Mouse (Mus musculus): Measurements from ENCODE around the gene Hist1h1c. TPM values are rescaled to one million over a fixed set of nuclear protein-coding genes. Genes with fewer than 3 reads are reported as not detected.
"Not testable (repeated sequence)": the region's sequence is repeated elsewhere in the genome, so short reads cannot be mapped to it uniquely, and the experiment has no call there.

The Hist1h1c gene
- polyA plus RNA-seq, 1 experiment, result 72.3 TPM

DNA sequence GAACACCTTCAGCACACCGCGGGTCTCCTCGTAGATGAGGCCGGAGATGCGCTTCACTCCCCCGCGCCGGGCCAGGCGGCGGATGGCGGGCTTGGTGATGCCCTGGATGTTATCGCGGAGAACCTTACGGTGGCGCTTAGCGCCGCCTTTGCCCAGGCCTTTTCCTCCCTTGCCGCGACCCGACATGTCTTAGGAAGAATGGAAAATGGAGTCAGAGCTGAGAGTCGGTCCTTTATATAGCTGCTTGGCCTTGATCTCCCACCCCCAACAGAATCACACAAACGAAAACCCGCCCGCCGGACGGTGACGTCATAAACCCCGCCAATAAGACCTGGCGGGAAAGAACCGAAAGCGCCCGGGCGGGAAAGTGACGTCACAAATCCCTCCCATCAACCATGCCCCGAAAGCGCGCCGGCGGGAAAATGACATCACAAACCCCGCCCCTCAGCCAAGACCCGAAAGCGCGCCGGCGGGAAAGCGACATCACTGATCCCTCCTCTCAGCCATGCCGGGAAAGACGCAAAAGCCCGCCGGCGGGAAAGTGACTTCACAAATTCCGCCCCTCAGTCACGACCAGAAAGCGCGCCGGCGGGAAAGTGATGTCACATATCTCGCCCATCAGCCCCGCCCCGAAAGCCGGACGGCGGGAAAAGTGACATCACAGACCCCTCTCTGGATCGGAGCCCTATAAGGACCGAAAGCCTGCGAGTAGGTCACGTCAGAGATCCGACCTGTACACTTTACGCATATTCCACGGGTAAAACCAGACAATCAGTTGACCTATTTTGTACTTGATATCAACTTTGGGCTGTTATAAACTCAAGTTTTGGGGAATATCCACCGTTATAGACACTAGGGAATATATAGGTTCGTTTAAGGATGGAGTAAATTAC lies 22.6 kb downstream of the Hist1h1c start, which contains the start of gene Hist1h4a:
Gene Hist1h4a, minus strand, starts transcription at position 259 of the 893 bp plus-strand sequence.
- no peak for DNase-seq (ENCODE audit: low read depth)

DNA sequence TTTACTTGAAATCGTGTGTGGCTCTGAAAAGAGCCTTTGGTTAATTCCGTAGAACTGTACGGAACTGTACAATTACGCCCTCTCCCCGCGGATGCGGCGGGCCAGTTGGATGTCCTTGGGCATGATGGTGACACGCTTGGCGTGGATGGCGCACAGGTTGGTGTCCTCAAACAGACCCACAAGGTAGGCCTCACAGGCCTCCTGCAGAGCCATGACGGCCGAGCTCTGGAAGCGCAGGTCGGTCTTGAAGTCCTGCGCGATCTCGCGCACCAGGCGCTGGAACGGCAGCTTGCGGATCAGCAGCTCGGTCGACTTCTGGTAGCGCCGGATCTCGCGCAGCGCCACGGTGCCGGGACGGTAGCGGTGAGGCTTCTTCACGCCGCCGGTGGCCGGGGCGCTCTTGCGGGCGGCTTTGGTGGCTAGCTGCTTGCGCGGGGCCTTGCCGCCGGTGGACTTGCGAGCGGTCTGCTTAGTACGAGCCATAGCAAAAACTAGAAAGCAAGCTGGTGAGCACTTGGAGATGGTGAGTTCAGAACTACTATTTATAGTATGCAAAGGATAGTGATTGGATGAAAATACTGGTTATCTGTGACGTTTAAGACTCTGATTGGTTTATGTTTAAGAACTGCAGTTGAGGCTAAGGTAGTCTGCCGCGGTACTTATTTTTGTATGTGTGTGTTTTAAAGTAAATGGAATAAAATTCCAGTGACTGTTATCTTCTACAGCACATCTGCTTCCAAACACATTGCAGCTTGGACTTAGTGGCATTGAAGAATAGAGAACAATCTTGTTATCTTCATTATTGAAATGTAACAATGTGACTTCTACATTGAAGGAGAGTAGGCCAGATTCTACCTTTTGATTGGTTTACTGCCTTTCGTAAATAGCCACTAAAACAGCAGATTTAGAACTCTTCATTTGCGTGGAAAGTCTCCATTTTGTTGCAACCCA lies 23.5 kb downstream of the Hist1h1c start, which contains the start of gene Hist1h3a:
Gene Hist1h3a, minus strand, starts transcription at position 516 of the 951 bp plus-strand sequence.
- DNase-seq (ENCODE audit: low read depth), result not testable (repeated sequence)

DNA sequence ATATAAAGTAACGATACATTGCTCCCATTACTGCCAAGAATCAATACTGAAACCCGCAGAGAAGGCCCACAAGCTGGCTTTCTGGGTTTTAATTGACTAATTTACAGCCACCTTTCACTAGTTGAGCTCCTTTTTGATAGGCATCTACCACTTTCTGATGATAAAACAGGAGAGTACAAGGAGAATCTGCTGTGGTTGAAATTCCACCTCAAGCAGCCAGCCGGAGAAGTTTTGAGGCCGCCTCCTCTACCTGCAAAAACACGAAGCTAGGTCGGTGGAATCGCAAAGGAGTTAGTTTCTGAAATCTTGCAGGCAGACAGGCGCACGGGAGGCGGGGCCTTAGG lies 24.6 kb downstream of the Hist1h1c start:
- DNase-seq (ENCODE audit: low read depth), result no peak

DNA sequence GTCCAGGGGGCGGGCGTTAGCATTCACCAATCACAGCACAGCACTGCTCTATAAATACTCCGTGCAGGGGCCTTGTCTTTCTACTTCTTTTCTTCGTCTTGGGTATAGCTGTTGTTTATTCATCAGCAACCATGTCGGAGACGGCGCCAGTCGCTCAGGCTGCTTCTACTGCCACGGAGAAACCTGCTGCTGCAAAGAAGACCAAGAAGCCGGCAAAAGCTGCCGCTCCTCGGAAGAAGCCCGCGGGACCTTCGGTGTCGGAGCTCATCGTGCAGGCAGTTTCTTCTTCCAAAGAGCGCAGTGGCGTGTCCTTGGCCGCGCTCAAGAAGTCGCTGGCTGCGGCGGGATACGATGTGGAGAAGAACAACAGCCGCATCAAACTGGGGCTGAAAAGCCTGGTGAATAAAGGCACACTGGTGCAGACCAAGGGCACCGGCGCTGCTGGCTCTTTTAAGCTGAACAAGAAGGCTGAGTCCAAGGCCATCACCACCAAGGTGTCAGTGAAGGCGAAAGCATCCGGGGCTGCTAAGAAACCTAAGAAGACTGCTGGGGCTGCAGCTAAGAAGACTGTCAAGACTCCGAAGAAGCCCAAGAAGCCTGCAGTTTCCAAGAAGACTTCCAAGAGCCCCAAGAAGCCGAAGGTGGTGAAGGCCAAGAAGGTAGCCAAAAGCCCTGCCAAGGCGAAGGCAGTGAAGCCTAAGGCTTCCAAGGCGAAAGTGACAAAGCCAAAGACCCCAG lies 25.1 kb downstream of the Hist1h1c start, which contains the start of gene Hist1h1a:
Gene Hist1h1a, plus strand, starts transcription at position 81 of the 738 bp plus-strand sequence.
- DNase-seq (ENCODE audit: low read depth), result no peak

DNA sequence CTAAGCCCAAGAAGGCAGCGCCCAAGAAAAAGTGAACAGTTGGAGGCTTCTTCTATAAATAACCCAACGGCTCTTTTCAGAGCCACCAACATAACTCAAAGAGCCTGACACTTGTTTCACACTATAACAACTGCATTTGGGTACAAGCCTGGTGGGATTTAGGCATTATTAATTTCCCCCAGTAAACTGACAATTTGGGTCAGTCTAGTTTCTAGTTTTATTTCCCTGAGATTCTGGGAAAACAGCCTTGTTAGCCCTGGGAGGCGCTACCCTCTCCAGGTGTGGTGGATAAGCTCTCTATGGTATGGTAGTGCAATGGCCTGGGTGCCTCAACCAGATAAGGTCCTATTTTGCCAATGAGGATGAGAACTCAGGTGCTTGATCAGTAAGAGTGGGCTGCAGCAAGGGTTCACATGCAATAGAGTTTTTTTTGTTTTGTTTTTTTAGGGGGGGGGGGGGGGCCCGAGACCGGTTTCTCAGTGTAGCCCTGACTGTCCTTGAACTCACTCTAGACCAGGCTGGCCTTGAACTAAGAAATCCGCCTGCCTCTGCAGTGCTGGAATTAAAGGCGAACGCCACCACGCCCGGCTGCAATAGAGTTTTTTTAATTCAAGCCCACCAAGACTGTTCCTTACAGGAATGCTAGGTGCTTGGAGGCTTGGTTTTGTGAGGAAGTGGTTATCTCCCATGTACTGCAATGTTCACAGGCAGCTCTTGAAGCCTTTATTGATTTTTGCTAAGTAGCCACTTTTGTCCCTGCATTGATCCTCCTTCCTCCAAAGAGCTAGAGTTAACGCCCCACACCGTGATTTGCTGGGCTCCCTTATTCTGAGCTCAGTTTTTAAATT lies 25.9 kb downstream of the Hist1h1c start:
- DNase-seq (ENCODE audit: low read depth), result no peak

DNA sequence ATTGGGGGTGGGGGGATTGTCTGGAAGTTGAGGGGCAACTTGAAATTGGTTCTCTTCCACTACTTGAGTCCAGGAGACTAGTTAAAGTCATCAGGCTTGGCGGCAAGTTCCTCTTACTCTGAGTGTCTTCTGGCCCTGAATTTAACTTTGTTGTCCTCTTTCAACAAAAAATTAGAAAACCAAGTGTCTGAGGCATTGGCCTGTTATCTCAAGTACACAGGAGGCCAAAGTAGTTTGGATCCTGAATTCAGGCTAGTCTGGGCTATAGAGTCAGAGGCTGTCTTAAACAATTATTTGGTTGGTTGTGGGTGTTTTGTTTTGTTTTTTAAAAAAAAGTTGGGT lies 26.5 kb downstream of the Hist1h1c start:
- DNase-seq (ENCODE audit: low read depth), result no peak

DNA sequence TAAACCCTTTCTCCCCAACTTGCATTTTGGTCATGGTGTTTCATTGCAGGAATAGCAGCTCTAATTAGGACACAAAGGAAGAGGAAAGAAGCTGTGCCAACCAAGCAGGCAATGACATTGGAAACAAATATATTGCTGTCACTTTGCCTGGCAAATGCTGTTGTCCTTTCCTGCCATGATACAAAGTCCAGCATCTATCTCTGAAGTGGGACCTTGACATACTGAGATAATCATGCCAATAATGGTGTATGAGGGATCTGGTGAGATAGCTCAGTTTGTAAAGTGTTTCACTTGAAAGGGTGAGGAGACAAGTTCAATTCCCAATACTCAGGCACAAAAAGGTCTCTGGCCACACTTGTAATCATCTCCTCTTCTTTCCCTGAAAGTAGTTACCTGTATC lies 28.2 kb downstream of the Hist1h1c start:
- DNase-seq (ENCODE audit: low read depth), result no peak

DNA sequence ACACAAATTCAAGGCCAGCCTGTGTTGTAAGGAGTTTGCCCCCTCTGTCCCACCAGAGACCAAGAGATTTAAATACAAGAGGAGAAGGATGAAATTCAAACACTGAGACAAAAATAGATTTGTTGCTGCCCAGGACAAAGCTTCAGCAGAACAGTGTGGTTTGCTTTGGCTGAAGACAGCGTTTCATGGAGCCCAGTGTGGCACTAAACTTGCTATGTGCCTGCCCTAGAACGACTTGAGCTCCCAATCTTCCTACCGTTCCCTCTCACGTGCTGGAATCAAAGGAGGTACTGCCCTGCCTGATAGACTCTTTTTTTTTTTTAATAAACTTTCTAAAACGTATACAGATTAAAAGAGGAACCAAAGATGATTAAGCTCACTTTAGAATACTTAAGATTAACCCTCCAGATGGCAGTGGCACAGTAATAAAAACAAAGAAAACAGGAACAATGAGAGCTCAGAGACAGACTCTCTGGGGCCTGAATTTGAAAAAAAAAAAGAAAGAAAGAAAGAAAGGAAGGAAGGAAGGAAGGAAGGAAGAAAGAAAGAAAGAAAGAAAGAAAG lies 30.3 kb downstream of the Hist1h1c start:
- no peak for DNase-seq (ENCODE audit: low read depth)

DNA sequence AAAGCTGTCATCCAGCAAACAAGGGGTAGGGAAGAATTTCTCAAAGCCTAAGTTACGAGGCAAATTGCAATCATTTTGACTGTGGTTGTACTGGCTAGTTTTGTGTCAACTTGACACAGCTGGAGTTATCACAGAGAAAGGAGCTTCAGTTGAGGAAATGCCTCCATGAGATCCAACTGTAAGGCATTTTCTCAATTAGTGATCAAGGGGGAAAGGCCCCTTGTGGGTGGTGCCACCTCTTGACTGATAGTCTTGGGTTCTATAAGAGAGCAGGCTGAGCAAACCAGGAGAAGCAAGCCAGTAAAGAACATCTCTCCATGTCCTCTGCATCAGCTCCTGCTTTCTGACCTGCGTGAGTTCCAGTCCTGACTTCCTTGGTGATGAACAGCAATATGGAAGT lies 31.0 kb downstream of the Hist1h1c start, which contains the start of gene Trim38:
Gene Trim38, plus strand, starts transcription at position 301 of the 400 bp plus-strand sequence.
- not testable (repeated sequence) for DNase-seq (ENCODE audit: low read depth)

DNA sequence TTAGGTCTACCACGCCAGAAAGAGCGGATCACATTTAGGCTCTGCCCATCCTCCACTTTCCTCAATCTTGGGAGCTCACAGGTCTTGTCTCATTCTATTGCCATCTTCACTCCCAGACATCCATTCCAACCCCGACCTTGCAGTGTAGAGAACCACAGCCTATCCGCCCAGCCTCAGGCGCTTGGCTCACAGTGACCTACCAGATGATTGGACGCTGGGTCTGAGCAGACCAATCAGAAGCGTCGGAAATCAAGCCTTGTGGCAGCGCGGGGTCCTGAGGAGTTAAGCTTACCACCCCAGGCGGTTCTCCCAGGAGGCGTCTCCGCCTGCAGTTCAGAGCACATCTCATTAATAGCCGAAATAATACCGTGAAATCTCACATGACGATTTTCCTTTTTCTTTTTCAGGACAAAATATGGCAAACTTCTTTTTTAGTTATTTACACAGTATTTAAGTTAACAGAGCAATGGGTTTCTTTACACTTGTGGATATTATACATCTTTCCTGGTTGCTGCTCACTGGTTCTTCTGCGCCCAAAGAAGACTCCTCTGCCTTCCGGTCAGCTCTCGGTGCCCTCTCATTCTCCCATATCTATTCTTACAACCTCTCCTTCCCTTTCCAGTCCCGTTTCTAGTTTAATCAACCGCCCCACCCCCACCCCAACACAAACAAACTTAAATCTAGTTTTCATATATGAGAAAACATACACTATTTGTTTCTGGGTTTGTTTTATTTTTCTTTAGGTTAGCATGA lies 34.1 kb downstream of the Hist1h1c start:
- DNase-seq (ENCODE audit: low read depth), result no peak

DNA sequence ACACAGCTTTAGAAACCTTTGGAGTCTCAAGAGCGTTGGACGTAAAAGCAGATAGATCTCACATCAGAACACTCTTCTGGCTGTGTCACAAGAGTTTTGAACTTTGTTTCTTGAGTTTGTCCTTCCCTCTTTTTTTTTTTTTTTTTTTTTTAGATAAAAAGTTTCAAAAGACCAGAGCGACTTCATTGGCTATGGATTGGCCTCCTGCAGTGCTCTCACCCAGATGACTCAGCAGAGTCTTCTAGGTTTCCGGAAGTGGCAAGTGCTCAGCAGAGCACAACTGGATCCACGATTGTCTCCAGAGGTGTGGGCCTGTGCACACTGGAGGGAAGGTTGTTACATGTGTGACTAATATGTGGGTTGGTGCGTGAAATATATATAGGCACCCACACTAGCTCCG lies 39.7 kb downstream of the Hist1h1c start:
- DNase-seq (ENCODE audit: low read depth), result no peak

DNA sequence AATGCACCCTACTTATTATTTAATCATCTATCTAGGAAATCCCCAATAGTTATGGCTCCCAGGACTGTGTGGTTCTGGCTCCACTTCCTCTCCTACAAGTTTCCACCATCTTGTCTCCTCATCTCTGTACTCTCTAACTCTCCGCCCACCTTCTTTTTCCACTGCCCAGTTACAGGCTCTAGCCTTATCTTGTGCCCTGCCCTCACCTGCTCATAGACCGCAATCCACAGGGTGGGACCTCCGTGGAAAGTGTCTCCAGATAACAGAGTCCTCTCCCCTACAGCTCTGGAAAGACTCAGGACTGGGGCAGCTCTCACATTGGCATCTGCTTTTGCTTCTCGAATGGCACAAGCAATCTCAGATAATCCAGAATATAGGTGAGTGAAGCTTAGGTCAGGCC lies 40.4 kb downstream of the Hist1h1c start:
- no peak for DNase-seq (ENCODE audit: low read depth)

Other genes starting within 250 kb of the Hist1h1c start
- 0.09 TPM in 1 of 2 replicates, not detected in the other for gene Btn2a2, start 250.0 kb upstream of the Hist1h1c start, polyA plus RNA-seq (2012; rRNA removed)
- gene Hist1h4h, start 207.8 kb upstream of the Hist1h1c start, polyA plus RNA-seq (2012; rRNA removed), result 50.9 and 92.4 TPM in 2 replicates
- gene Hist1h2af, start 204.9 kb upstream of the Hist1h1c start, polyA plus RNA-seq (2012; rRNA removed), result 20.4 and 27.6 TPM in 2 replicates
- gene Hist1h3g, start 203.4 kb upstream of the Hist1h1c start, polyA plus RNA-seq (2012; rRNA removed), result 1.5 and 2.8 TPM in 2 replicates
- 0.61 and 0.81 TPM in 2 replicates for gene Hist1h2bh, start 195.4 kb upstream of the Hist1h1c start, polyA plus RNA-seq (2012; rRNA removed)
- gene Hist1h3f, start 194.8 kb upstream of the Hist1h1c start, polyA plus RNA-seq (2012; rRNA removed), result 1.9 and 2.1 TPM in 2 replicates
- gene Hist1h4f, start 187.2 kb upstream of the Hist1h1c start, polyA plus RNA-seq (2012; rRNA removed), result 3.9 and 8.5 TPM in 2 replicates
- gene Hist1h1d, start 185.5 kb upstream of the Hist1h1c start, polyA plus RNA-seq (2012; rRNA removed), result 0.19 and 0.24 TPM in 2 replicates
- 11.9 and 13.2 TPM in 2 replicates for gene Hist1h3e, start 176.4 kb upstream of the Hist1h1c start, polyA plus RNA-seq (2012; rRNA removed)
- gene Hist1h2ae, start 167.6 kb upstream of the Hist1h1c start, polyA plus RNA-seq (2012; rRNA removed), result 0.49 and 1.3 TPM in 2 replicates
- gene Hist1h2bg, start 167.4 kb upstream of the Hist1h1c start, polyA plus RNA-seq (2012; rRNA removed), result 18.7 and 22.4 TPM in 2 replicates
- gene Hist1h2bf, start 164.6 kb upstream of the Hist1h1c start, polyA plus RNA-seq (2012; rRNA removed), result 2.0 and 2.9 TPM in 2 replicates
- gene Hist1h2ad, start 164.4 kb upstream of the Hist1h1c start, polyA plus RNA-seq (2012; rRNA removed), result 1.3 and 2.0 TPM in 2 replicates
- 3.8 and 4.1 TPM in 2 replicates for gene Hist1h3d, start 163.0 kb upstream of the Hist1h1c start, polyA plus RNA-seq (2012; rRNA removed)
- 6.9 and 9.6 TPM in 2 replicates for gene Hist1h4d, start 157.2 kb upstream of the Hist1h1c start, polyA plus RNA-seq (2012; rRNA removed)
- 5.4 and 9.0 TPM in 2 replicates for gene Hist1h2be, start 117.7 kb upstream of the Hist1h1c start, polyA plus RNA-seq (2012; rRNA removed)
- gene Hist1h1e, start 116.2 kb upstream of the Hist1h1c start, polyA plus RNA-seq (2012; rRNA removed), result 3.1 and 3.9 TPM in 2 replicates
- 0.32 and 0.63 TPM in 2 replicates for gene Hist1h2ac, start 54.9 kb upstream of the Hist1h1c start, polyA plus RNA-seq (2012; rRNA removed)
- 245 and 281 TPM in 2 replicates for gene Hist1h2bc, start 54.6 kb upstream of the Hist1h1c start, polyA plus RNA-seq (2012; rRNA removed)
- not detected in 2 replicates for gene Hist1h1t, start 43.0 kb upstream of the Hist1h1c start, polyA plus RNA-seq (2012; rRNA removed)
- 3.9 and 6.4 TPM in 2 replicates for gene Hist1h4c, start 40.4 kb upstream of the Hist1h1c start, polyA plus RNA-seq (2012; rRNA removed)
- 21.7 and 43.9 TPM in 2 replicates for gene Hfe, start 28.0 kb upstream of the Hist1h1c start, polyA plus RNA-seq (2012; rRNA removed)
- 2.4 and 3.3 TPM in 2 replicates for gene Hist1h3c, start 6.8 kb downstream of the Hist1h1c start, polyA plus RNA-seq (2012; rRNA removed)
- 2.2 and 5.9 TPM in 2 replicates for gene Hist1h2bb, start 7.9 kb downstream of the Hist1h1c start, polyA plus RNA-seq (2012; rRNA removed)
- 0.61 and 2.9 TPM in 2 replicates for gene Hist1h2ab, start 12.3 kb downstream of the Hist1h1c start, polyA plus RNA-seq (2012; rRNA removed)
- 1.4 and 3.1 TPM in 2 replicates for gene Hist1h3b, start 13.5 kb downstream of the Hist1h1c start, polyA plus RNA-seq (2012; rRNA removed)
- gene Hist1h4b, start 18.2 kb downstream of the Hist1h1c start, polyA plus RNA-seq (2012; rRNA removed), result 0.82 and 3.9 TPM in 2 replicates
- 5.8 and 9.3 TPM in 2 replicates for gene Hist1h4a, start 22.4 kb downstream of the Hist1h1c start, polyA plus RNA-seq (2012; rRNA removed)
- gene Hist1h3a, start 23.6 kb downstream of the Hist1h1c start, polyA plus RNA-seq (2012; rRNA removed), result 2.8 and 4.3 TPM in 2 replicates
- not detected in 2 replicates for gene Hist1h1a, start 24.9 kb downstream of the Hist1h1c start, polyA plus RNA-seq (2012; rRNA removed)
- 0.10 and 0.16 TPM in 2 replicates for gene Trim38, start 31.1 kb downstream of the Hist1h1c start, polyA plus RNA-seq (2012; rRNA removed)
- gene Slc17a2, start 68.2 kb downstream of the Hist1h1c start, polyA plus RNA-seq (2012; rRNA removed), result 0.04 TPM in 1 of 2 replicates, not detected in the other
- gene Slc17a3, start 100.6 kb downstream of the Hist1h1c start, polyA plus RNA-seq (2012; rRNA removed), result 0.06 TPM in 1 of 2 replicates, not detected in the other
- gene Slc17a1, start 128.9 kb downstream of the Hist1h1c start, polyA plus RNA-seq (2012; rRNA removed), result 0.05 TPM in 1 of 2 replicates, not detected in the other
- gene Slc17a4, start 176.2 kb downstream of the Hist1h1c start, polyA plus RNA-seq (2012; rRNA removed), result 0.08 and 0.10 TPM in 2 replicates
- 0.77 TPM in 1 of 2 replicates, not detected in the other for gene Hist1h2ba, start 195.3 kb downstream of the Hist1h1c start, polyA plus RNA-seq (2012; rRNA removed)
- gene Hist1h2aa, start 195.7 kb downstream of the Hist1h1c start, polyA plus RNA-seq (2012; rRNA removed), result not detected in 2 replicates